Mouse (Mus musculus): ENCODE data around the gene Rdh16f1.
"Not testable (repeated sequence)": the region's sequence is repeated elsewhere in the genome, so short reads cannot be mapped to it uniquely, and the experiment has no call there.

Gene Rdh16f1

GRCm38 (mm10) chr10:127748847-127749612 is 10.6 kb upstream of the Rdh16f1 start:
- in situ Hi-C loops (cut with MboI, MseI) = no loop called here

- in situ Hi-C loops (cut with MboI, MseI) = no loop called here
Measured at GRCm38 (mm10) chr10:127750136-127750777, 9.3 kb upstream of the Rdh16f1 start.

- in situ Hi-C loops (cut with MboI, MseI) = no loop called here
Measured at GRCm38 (mm10) chr10:127751548-127751947, 8.0 kb upstream of the Rdh16f1 start, which contains the start of gene Gpr182. Gpr182 (minus strand) TSS chr10:127751732.

GRCm38 (mm10) chr10:127754566-127755166 is 4.9 kb upstream of the Rdh16f1 start:
- in situ Hi-C loops (cut with MboI, MseI) = no loop called here

GRCm38 (mm10) chr10:127755246-127755645 is 4.3 kb upstream of the Rdh16f1 start:
- in situ Hi-C loops (cut with MboI, MseI) = no loop called here

- in situ Hi-C loops (cut with MboI, MseI) = no loop called here
Measured at GRCm38 (mm10) chr10:127755770-127756468, 3.7 kb upstream of the Rdh16f1 start.

- in situ Hi-C loops (cut with MboI, MseI) = not testable (repeated sequence)
Measured at GRCm38 (mm10) chr10:127762926-127763325, 3.3 kb downstream of the Rdh16f1 start.

GRCm38 (mm10) chr10:127763914-127764680 is 4.5 kb downstream of the Rdh16f1 start:
- in situ Hi-C loops (cut with MboI, MseI) = no loop called here

- in situ Hi-C loops (cut with MboI, MseI) = no loop called here
Measured at GRCm38 (mm10) chr10:127766564-127766963, 7.0 kb downstream of the Rdh16f1 start.

- in situ Hi-C loops (cut with MboI, MseI) = no loop called here
Measured at GRCm38 (mm10) chr10:127776011-127776410, 16.4 kb downstream of the Rdh16f1 start, which contains the start of gene Rdh9. Rdh9 (plus strand) TSS chr10:127776386.

- in situ Hi-C loops (cut with MboI, MseI) = not testable (repeated sequence)
Measured at GRCm38 (mm10) chr10:127782321-127782720, 22.7 kb downstream of the Rdh16f1 start.

- in situ Hi-C loops (cut with MboI, MseI) = not testable (repeated sequence)
Measured at GRCm38 (mm10) chr10:127785411-127785810, 25.8 kb downstream of the Rdh16f1 start.

- in situ Hi-C loops (cut with MboI, MseI) = no loop called here
Measured at GRCm38 (mm10) chr10:127799295-127799694, 39.7 kb downstream of the Rdh16f1 start.

- in situ Hi-C loops (cut with MboI, MseI) = no loop called here
Measured at GRCm38 (mm10) chr10:127800891-127801290, 41.3 kb downstream of the Rdh16f1 start, which contains the start of gene Rdh16. Rdh16 (plus strand) TSS chr10:127801152.

- in situ Hi-C loops (cut with MboI, MseI) = no loop called here
Measured at GRCm38 (mm10) chr10:127801612-127802011, 42.0 kb downstream of the Rdh16f1 start.

GRCm38 (mm10) chr10:127802236-127802635 is 42.6 kb downstream of the Rdh16f1 start:
- in situ Hi-C loops (cut with MboI, MseI) = no loop called here

- in situ Hi-C loops (cut with MboI, MseI) = no loop called here
Measured at GRCm38 (mm10) chr10:127804416-127804815, 44.8 kb downstream of the Rdh16f1 start.

GRCm38 (mm10) chr10:127815888-127816287 is 56.3 kb downstream of the Rdh16f1 start:
- in situ Hi-C loops (cut with MboI, MseI) = no loop called here

- in situ Hi-C loops (cut with MboI, MseI) = not testable (repeated sequence)
Measured at GRCm38 (mm10) chr10:127817268-127817910, 57.8 kb downstream of the Rdh16f1 start.

- in situ Hi-C loops (cut with MboI, MseI) = not testable (repeated sequence)
Measured at GRCm38 (mm10) chr10:127821806-127822205, 62.2 kb downstream of the Rdh16f1 start.
